Comparison of ENCODE assay signal across 8 mouse cellular contexts in genomic region chr10:61680015-61680913, GRCm38 (mm10). TPM values are rescaled to one million over a fixed set of nuclear protein-coding genes. Genes with fewer than 3 reads are reported as not detected.
A peak's percentile ranks its signal among the peaks of the same experiment; 100 is the strongest.
DNase-seq lines count a peak whose midpoint lies in the region; ATAC-seq lines count a peak whose summit lies in the region.

Gene Sar1a, plus strand, starts transcription at chr10:61680299.

- intact Hi-C loops in gastrocnemius, postnatal 14 days (cut with DNase I; ENCODE audit: low total_unique reads) = no loop called here
- intact Hi-C loops in left cerebral cortex, postnatal 10 days (cut with DNase I) = no loop called here

- peak; percentile 95 for DNase-seq in adipocyte (ENCODE audit: low spot score)
- peak; percentile 99 for DNase-seq in embryo, embryonic 10 days (ENCODE audit: low spot score)
- DNase-seq in gastrocnemius, postnatal 14 days = peak; percentile 99
- peak; percentile 97 to 99 for DNase-seq in left cerebral cortex, postnatal 10 days (ENCODE audit: extremely low spot score in 1 of 2, low spot score in 2 of 2)
- peak; percentile 99 for DNase-seq in right cerebral cortex, postnatal 25 days
- peak; percentile 98 for DNase-seq in urinary bladder, postnatal 4 days (ENCODE audit: low spot score in 2 of 2)

- ATAC-seq in inflammation-experienced regulatory T-cells, adult 6 months = peak; percentile 97
- peak; percentile 99 for ATAC-seq in megakaryocyte-erythroid progenitor cell, adult 5-6 weeks (replicated peaks; ENCODE audit: low FRiP score, low TSS enrichment, poor library complexity, severe bottlenecking)

RNA-seq across cellular contexts. Expression of gene Sar1a, which starts in this region (rescaled TPM):
- 100 to 1,000 TPM; 100 to 114 TPM for total RNA-seq in gastrocnemius, postnatal 14 days (2021)
- 100 to 1,000 TPM in 1 of 3 experiments, 10 to 100 TPM in 2; 74.7 to 118 (median 98.1) TPM for polyA plus RNA-seq in inflammation-experienced regulatory T-cells, adult 6 months (2017; shearing (Covaris generic))
- total RNA-seq in left cerebral cortex, postnatal 10 days (2021) = 100 to 1,000 TPM; 133 to 136 TPM
- 85.6 and 97.9 TPM in 2 replicates for total RNA-seq in megakaryocyte-erythroid progenitor cell, adult 5-6 weeks (2014; fragmentation: Nextera tagmentation)
- total RNA-seq in megakaryocyte-erythroid progenitor cell, adult 5-6 weeks (2017) = 108 and 119 TPM in 2 replicates

Comparison
In these comparisons a context has a peak if more than half of its experiments do, and no peak if none do; other contexts are left out.
1. Peak in every context shown above with its lines: DNase-seq and ATAC-seq.